12 mouse cellular contexts compared by ENCODE assay signal in the genomic region with DNA sequence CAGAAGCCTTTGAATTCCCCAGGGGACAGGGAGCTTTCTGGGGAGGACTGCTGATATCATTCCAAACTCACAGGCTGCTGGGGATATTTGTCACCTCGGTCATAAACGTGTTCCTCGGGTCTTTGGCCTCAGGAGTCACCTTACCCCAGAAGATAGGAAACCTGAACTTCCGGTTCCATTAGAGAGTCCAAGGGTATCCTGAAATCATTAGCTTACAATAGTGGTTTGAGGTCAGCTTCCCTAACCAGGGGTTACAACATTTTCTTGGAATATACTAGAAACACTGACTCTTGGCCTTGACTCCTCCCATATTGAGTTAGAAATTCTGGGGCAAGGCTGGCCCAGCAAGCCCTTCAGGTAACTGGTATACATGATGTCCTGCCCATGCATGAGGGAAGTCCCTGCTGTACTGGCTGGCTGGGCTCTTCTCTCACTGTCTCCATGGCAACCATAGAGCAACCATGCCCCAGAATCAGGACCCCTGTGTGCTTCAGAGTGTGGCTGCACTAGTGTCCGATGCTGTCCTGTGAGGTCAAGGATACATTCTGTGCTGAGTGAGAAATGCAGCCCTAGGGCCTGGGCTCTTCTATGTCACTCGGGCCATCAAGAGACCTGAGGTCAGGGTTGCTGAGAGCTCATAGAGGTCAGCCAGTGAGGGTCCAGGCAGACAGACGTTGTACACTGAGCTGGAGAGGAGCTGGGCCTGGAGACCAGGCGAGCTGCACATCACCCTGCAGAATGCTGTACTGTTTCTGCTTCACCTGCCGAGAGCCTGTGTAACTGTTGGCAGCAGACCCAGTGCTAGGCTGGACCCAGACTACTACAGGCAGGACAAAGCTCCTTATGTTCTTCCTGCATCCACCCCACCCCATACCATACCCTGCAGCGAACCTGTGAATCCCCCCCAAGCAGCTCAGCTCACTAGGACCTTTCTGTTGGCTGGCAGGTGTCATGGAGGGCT. TPM values are rescaled to one million over a fixed set of nuclear protein-coding genes. Genes with fewer than 3 reads are reported as not detected.
DNase-seq lines count a peak whose midpoint lies in the region; ATAC-seq and TF ChIP-seq lines count a peak whose summit lies in the region.
"Had no signal": no experiment of that assay in that cellular context is flagged by ENCODE, and none has a peak within 500 bp of the region (broad histone marks: within the 10 kb centered on the region; RNA-seq: fewer than 3 reads in every experiment).

No protein-coding gene starts in this region.

- no peak overlapping the region for H3K9ac ChIP-seq in kidney, postnatal 0 days (ENCODE audit: low read depth, low read length)
- no peak overlapping the region for H3K9ac ChIP-seq in intestine, embryonic 15.5 days
- no peak overlapping the region for H3K9ac ChIP-seq in midbrain, embryonic 16.5 days (ENCODE audit: low read depth, low read length)
- H3K9ac ChIP-seq: limb, embryonic 13.5 days; midbrain, embryonic 12.5 days had no signal

- H3K4me1 ChIP-seq in kidney, postnatal 0 days (replicated peaks; ENCODE audit: insufficient read depth, low read length) = 0 out of 2 replicates have a peak, but pooled peaks cover 6% of the 10 kb centered on the region
- H3K4me1 ChIP-seq in intestine, embryonic 15.5 days (replicated peaks) = 0 out of 2 replicates have a peak, but pooled peaks cover 2% of the 10 kb centered on the region
- H3K4me1 ChIP-seq in midbrain, embryonic 16.5 days (ENCODE audit: control insufficient read depth, insufficient read depth, low read length) = no peaks in the 10 kb centered on the region
- peaks cover 5% of the 10 kb centered on the region for H3K4me1 ChIP-seq in thymus, adult 2 months (replicated peaks; ENCODE audit: control insufficient read depth, insufficient read depth, low read length)

- WGBS in kidney, postnatal 0 days = 52% methylated on average over 10 of the region's 10 CpGs
- WGBS in intestine, embryonic 15.5 days = 63% methylated on average over 10 of the region's 10 CpGs
- WGBS in midbrain, embryonic 16.5 days = 64% methylated on average over 10 of the region's 10 CpGs
- WGBS in thymus, adult 2 months = 94% methylated on average over 10 of the region's 10 CpGs

- TF ChIP-seq CTCF in kidney, postnatal 0 days (IDR thresholded peaks at IDR 0.05; ENCODE audit: low read depth) = no peak
- TF ChIP-seq CTCF in thymus, adult 2 months (IDR thresholded peaks at IDR 0.05; ENCODE audit: borderline replicate concordance, control insufficient read depth, extremely low read depth, insufficient read depth, low read length, poor library complexity) = no peak

- no peak overlapping the region for H3K4me2 ChIP-seq in kidney, postnatal 0 days (ENCODE audit: low read length)
- no peak overlapping the region for H3K4me2 ChIP-seq in intestine, embryonic 15.5 days (replicated peaks)
- H3K4me2 ChIP-seq in midbrain, embryonic 16.5 days (ENCODE audit: low read length) = no peak overlapping the region
- H3K4me2 ChIP-seq: limb, embryonic 13.5 days; midbrain, embryonic 12.5 days had no signal

- peak; percentile 52 to 55 for DNase-seq in cerebellum, postnatal 14 days
- DNase-seq in cerebellum, adult 18-20 months = no peak
- DNase-seq in kidney, postnatal 0 days (ENCODE audit: low spot score) = no peak
- DNase-seq in kidney, postnatal 10 days = no peak
- DNase-seq in thymus, adult 2 months = no peak
- no peak for DNase-seq in lung, postnatal 10 days
- DNase-seq: adrenal gland, adult 2 months; cerebellum, adult 9-10 months had no signal

- no peaks in the 10 kb centered on the region for H3K36me3 ChIP-seq in kidney, postnatal 0 days (ENCODE audit: insufficient read depth, low read length)
- no peaks in the 10 kb centered on the region for H3K36me3 ChIP-seq in intestine, embryonic 15.5 days
- no peaks in the 10 kb centered on the region for H3K36me3 ChIP-seq in midbrain, embryonic 16.5 days (ENCODE audit: control insufficient read depth, insufficient read depth, low read length)
- H3K36me3 ChIP-seq in thymus, adult 2 months (ENCODE audit: control insufficient read depth, insufficient read depth, low read length) = no peaks in the 10 kb centered on the region
- H3K36me3 ChIP-seq: limb, embryonic 13.5 days; midbrain, embryonic 12.5 days had no signal

- H3K4me3 ChIP-seq in kidney, postnatal 0 days (replicated peaks; ENCODE audit: low read depth, low read length) = no peak overlapping the region
- no peak overlapping the region for H3K4me3 ChIP-seq in intestine, embryonic 15.5 days (replicated peaks)
- H3K4me3 ChIP-seq in midbrain, embryonic 16.5 days (ENCODE audit: low read depth, low read length) = no peak overlapping the region
- no peak overlapping the region for H3K4me3 ChIP-seq in thymus, adult 2 months (ENCODE audit: control insufficient read depth, insufficient read depth, low read length)
- H3K4me3 ChIP-seq: limb, embryonic 13.5 days; midbrain, embryonic 12.5 days had no signal

- H3K27ac ChIP-seq in kidney, postnatal 0 days = no peak overlapping the region
- H3K27ac ChIP-seq in intestine, embryonic 15.5 days = no peak overlapping the region
- H3K27ac ChIP-seq in midbrain, embryonic 16.5 days (ENCODE audit: low read length) = no peak overlapping the region
- H3K27ac ChIP-seq in thymus, adult 2 months (ENCODE audit: control insufficient read depth, insufficient read depth, low read length) = no peak overlapping the region
- H3K27ac ChIP-seq: limb, embryonic 13.5 days; midbrain, embryonic 12.5 days had no signal

- 0 out of 2 replicates have a peak, but pooled peaks have one; percentile 38 for ATAC-seq in kidney, postnatal 0 days (replicated peaks; ENCODE audit: low FRiP score, low read depth)
- ATAC-seq in intestine, embryonic 15.5 days = peak; percentile 51
- ATAC-seq in midbrain, embryonic 16.5 days = peak; percentile 76

- TF ChIP-seq POLR2A in thymus, adult 2 months (IDR thresholded peaks at IDR 0.05; ENCODE audit: control insufficient read depth, extremely low read depth, insufficient read depth, low read length, poor library complexity) = no peak

- H3K27me3 ChIP-seq in kidney, postnatal 0 days (ENCODE audit: insufficient read depth, low read length) = no peaks in the 10 kb centered on the region
- no peaks in the 10 kb centered on the region for H3K27me3 ChIP-seq in intestine, embryonic 15.5 days (replicated peaks)
- H3K27me3 ChIP-seq in midbrain, embryonic 16.5 days (ENCODE audit: control insufficient read depth, insufficient read depth, low read depth, low read length) = no peaks in the 10 kb centered on the region
- H3K27me3 ChIP-seq in thymus, adult 2 months (ENCODE audit: control insufficient read depth, insufficient read depth, low read length) = no peaks in the 10 kb centered on the region
- H3K27me3 ChIP-seq: limb, embryonic 13.5 days; midbrain, embryonic 12.5 days had no signal

- H3K9me3 ChIP-seq in kidney, postnatal 0 days (replicated peaks; ENCODE audit: low read length) = no peaks in the 10 kb centered on the region; the same call in 1 of the 2 replicates
- H3K9me3 ChIP-seq in intestine, embryonic 15.5 days = no peaks in the 10 kb centered on the region
- H3K9me3 ChIP-seq in midbrain, embryonic 16.5 days (replicated peaks; ENCODE audit: control insufficient read depth, low read length, poor library complexity, severe bottlenecking) = no peaks in the 10 kb centered on the region
- H3K9me3 ChIP-seq: limb, embryonic 13.5 days had no signal

RNA-seq across cellular contexts. Expression of a gene that starts 10.9 kb away (rescaled TPM):
- polyA plus RNA-seq in kidney, postnatal 0 days (2015; fragmentation: Nextera tagmentation; extraction: Ambion mirVana) = 1.1 and 1.3 TPM in 2 replicates
- 5.1 and 6.9 TPM in 2 replicates for polyA plus RNA-seq in intestine, embryonic 15.5 days (2015; fragmentation: Nextera tagmentation; extraction: Ambion mirVana)
- polyA plus RNA-seq in midbrain, embryonic 16.5 days (2015; fragmentation: Nextera tagmentation; extraction: Ambion mirVana) = 0.07 TPM in 1 of 2 replicates, not detected in the other
- polyA plus RNA-seq in thymus, adult 2 months (2012; rRNA removed) = 0.15 and 0.24 TPM in 2 replicates
- polyA plus RNA-seq: adrenal gland, adult 2 months; midbrain, embryonic 12.5 days had no signal

Comparison
In these comparisons a context has a peak if more than half of its experiments do, and no peak if none do; other contexts are left out.
1. DNase-seq: peak in cerebellum, postnatal 14 days (2 of 2); none in cerebellum, adult 18-20 months (0 of 2), kidney, postnatal 0 days (single experiment), kidney, postnatal 10 days (single experiment), thymus, adult 2 months (single experiment) and lung, postnatal 10 days (single experiment).
2. Peak in every context shown above with its lines, with median percentiles within 50 percentile points of each other: ATAC-seq.